Mouse (Mus musculus) heart, embryonic 11.5 days (tissue): ENCODE results near the gene Rad50. TPM values are rescaled to one million over a fixed set of nuclear protein-coding genes. Genes with fewer than 3 reads are reported as not detected.

ENCODE experiments used
- ATAC-seq: fragments of 200-750 bp; cut with Nextera tagmentation; replicated peaks from 2 replicates; pipeline ENCODE4 v1.8.0; 2017; ENCODE audit warnings: moderate library complexity; ENCODE audit not compliant: insufficient number of reproducible peaks, low FRiP score, low TSS enrichment
- H3K27ac ChIP-seq: fragments of 300-500 bp; sonication (generic); 2 replicates; pipeline ENCODE4 v1.5.1; 2014; ENCODE audit warnings: mild to moderate bottlenecking, low read depth, low read length
- H3K27me3 ChIP-seq: fragments of 300-500 bp; sonication (generic); 2 replicates; pipeline ENCODE4 v1.6.1; 2014; ENCODE audit warnings: mild to moderate bottlenecking, low read length, mixed read lengths; ENCODE audit not compliant: control insufficient read depth, insufficient read depth
- H3K36me3 ChIP-seq: fragments of 300-500 bp; sonication (generic); 2 replicates; pipeline ENCODE4 v1.6.1; 2014; ENCODE audit warnings: mild to moderate bottlenecking, low read length, moderate library complexity, mixed read lengths; ENCODE audit not compliant: control insufficient read depth, insufficient read depth
- H3K4me1 ChIP-seq: fragments of 300-500 bp; sonication (generic); 2 replicates; pipeline ENCODE4 v1.6.1; 2014; ENCODE audit warnings: low read length; ENCODE audit not compliant: control insufficient read depth, insufficient read depth
- H3K4me2 ChIP-seq: fragments of 300-500 bp; sonication (generic); 2 replicates; pipeline ENCODE4 v1.6.1; 2014; ENCODE audit warnings: mild to moderate bottlenecking, moderate library complexity
- H3K4me3 ChIP-seq: fragments of 300-500 bp; sonication (generic); 2 replicates; pipeline ENCODE4 v1.5.1; 2014; ENCODE audit warnings: low read depth, low read length
- H3K9ac ChIP-seq: fragments of 300-500 bp; sonication (generic); 2 replicates; pipeline ENCODE4 v1.6.1; 2014; ENCODE audit warnings: mild to moderate bottlenecking, low read depth, low read length, moderate library complexity
- H3K9me3 ChIP-seq: fragments of 300-500 bp; sonication (generic); replicated peaks from 2 replicates; pipeline ENCODE4 v1.6.1; 2016; ENCODE audit warnings: low read length; ENCODE audit not compliant: control insufficient read depth
- WGBS: fragments of 180-500 bp; shearing (Covaris S2); extraction: QIAGEN DNeasy Blood & Tissue Kit; methylation state at CpG from one replicate; pipeline ENCODE4 v1.1.7; 2014; ENCODE audit not compliant: insufficient replicate concordance; 5-methylcytosine and 5-hydroxymethylcytosine counted together
- polyA plus RNA-seq: library from polyadenylated mRNA; unstranded; fragments of >200 nt; fragmentation: Nextera tagmentation; extraction: Ambion mirVana; gene quantifications from 2 replicates; pipeline ENCODE4 v1.2.1, GENCODE M21; 2014

Rad50 gene
- polyA plus RNA-seq, 1 experiment from 2014 or later: 22.4 TPM

DNA sequence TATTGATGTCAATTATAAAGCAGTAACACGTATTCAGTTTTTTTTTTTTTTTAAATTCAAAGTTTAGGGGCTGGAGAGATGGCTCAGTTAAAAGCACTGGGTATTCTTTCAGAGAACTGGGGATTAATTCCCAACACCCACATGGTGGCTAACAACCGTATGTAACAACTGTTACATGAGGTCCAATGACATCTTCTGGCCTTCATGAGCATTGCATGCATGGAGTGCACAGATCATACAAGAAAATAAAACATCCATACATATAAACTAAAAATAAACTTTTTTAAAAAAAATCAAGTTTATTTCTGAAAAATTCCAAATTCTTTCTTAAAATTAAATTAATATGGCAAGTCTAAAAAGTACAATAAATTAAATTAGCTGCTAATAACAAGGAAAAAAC lies 25.4 kb downstream of the Rad50 start:
- Histone ChIP-seq H3K27me3 (no peaks in the 10 kb centered on the region), H3K4me3 (no peak overlapping the region), H3K27ac (no peak overlapping the region), H3K9me3 (no peaks in the 10 kb centered on the region), H3K36me3 (no peaks in the 10 kb centered on the region; the same call in none of the 2 replicates), H3K4me1 (peaks cover 9% of the 10 kb centered on the region), H3K9ac (no peak overlapping the region), H3K4me2 (no peak overlapping the region)
- WGBS: 92% methylated on average over 2 of the region's 2 CpGs
- no peak for ATAC-seq

GRCm38 (mm10) chr11:53680141-53680540 lies 27.0 kb downstream of the Rad50 start:
- Histone ChIP-seq H3K36me3 (no peaks in the 10 kb centered on the region; the same call in none of the 2 replicates), H3K9ac (no peak overlapping the region), H3K4me1 (peaks cover 9% of the 10 kb centered on the region), H3K9me3 (no peaks in the 10 kb centered on the region), H3K27ac (no peak overlapping the region), H3K4me3 (no peak overlapping the region), H3K4me2 (no peak overlapping the region), H3K27me3 (no peaks in the 10 kb centered on the region)
- no peak for ATAC-seq
- 88% methylated on average over 4 of the region's 4 CpGs for WGBS

GRCm38 (mm10) chr11:53671414-53671813 lies 35.7 kb downstream of the Rad50 start:
- Histone ChIP-seq H3K4me1 (no peaks in the 10 kb centered on the region), H3K27me3 (no peaks in the 10 kb centered on the region), H3K4me3 (no peak overlapping the region), H3K4me2 (no peak overlapping the region), H3K9me3 (no peaks in the 10 kb centered on the region), H3K9ac (no peak overlapping the region), H3K27ac (no peak overlapping the region), H3K36me3 (peaks cover 21% of the 10 kb centered on the region)
- WGBS: 92% methylated on average over 4 of the region's 4 CpGs
- no peak for ATAC-seq

DNA sequence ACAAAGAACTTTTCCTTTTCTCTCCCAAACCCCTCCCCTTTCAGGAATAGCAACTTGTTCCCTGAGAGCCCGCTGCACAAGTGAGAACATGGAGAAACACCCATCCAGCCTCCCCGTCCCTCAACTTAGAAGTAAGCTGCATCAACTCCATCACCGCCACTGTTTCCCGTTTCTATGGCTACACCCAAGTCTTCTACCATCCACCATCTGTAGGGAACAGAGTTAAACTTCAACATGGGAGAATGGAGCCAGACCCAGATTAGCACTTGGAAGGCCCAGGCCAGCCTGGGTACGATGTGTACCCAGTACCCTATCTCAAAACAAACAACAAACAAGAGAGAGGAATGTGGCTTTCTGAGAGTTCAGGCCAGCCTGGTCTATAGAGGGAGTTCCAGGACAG lies 43.0 kb downstream of the Rad50 start:
- no peaks in the 10 kb centered on the region for H3K27me3 ChIP-seq
- no peak overlapping the region for H3K27ac ChIP-seq
- no peak overlapping the region for H3K9ac ChIP-seq
- WGBS: 74% methylated on average over 5 of the region's 5 CpGs
- no peak for ATAC-seq
- no peaks in the 10 kb centered on the region for H3K9me3 ChIP-seq
- H3K4me1 ChIP-seq: peaks cover 8% of the 10 kb centered on the region
- H3K4me2 ChIP-seq: no peak overlapping the region
- no peak overlapping the region for H3K4me3 ChIP-seq
- H3K36me3 ChIP-seq: peaks cover 15% of the 10 kb centered on the region

DNA sequence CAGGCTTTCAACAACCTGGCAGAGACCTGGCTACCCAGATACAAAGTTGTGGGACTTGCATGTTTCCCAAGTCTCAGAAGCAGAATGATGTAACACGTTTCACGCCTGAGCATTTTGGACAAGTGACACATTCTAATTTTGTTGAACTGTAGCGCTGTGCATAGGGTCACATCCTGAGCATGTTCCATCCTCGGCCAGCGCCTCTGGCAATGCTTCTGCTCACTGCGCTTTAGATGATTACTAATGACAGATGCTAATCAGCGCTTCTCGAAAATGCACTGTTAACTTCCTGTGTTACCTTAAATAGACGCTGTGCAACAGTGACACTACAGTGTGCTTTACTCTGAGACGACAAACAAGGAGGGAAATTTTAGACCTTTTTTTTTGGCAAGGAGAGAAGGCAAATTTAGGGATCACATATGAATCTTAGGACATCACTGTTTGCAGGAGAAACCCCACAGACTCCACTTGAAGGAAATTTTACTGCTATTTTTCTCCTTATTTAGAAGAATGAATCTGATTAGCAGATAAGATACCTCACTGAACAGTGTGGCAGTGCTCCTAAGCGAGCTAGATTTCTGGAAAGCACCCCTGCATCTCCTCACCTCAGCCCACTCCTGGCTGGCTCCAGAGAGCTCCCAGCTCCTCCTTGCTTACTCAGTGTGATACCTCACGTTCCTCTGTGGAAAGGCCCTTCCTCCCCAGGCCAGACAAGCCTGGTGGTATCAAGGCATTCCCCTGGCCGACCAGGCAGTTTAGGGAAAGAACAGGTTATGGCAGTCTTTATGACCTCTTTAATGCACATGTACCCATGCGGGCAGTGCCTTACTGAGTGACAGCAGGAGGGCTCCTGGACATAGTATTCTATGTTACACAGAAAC lies 44.1 kb downstream of the Rad50 start:
- no peak for ATAC-seq
- H3K27ac ChIP-seq: no peak overlapping the region
- H3K4me2 ChIP-seq: peak overlapping the region; percentile 8; the same call in 1 of the 2 replicates
- peaks cover 8% of the 10 kb centered on the region for H3K4me1 ChIP-seq
- peaks cover 9% of the 10 kb centered on the region for H3K36me3 ChIP-seq
- no peaks in the 10 kb centered on the region for H3K27me3 ChIP-seq
- no peak overlapping the region for H3K4me3 ChIP-seq
- 53% methylated on average over 14 of the region's 14 CpGs for WGBS
- H3K9me3 ChIP-seq: no peaks in the 10 kb centered on the region
- H3K9ac ChIP-seq: no peak overlapping the region

DNA sequence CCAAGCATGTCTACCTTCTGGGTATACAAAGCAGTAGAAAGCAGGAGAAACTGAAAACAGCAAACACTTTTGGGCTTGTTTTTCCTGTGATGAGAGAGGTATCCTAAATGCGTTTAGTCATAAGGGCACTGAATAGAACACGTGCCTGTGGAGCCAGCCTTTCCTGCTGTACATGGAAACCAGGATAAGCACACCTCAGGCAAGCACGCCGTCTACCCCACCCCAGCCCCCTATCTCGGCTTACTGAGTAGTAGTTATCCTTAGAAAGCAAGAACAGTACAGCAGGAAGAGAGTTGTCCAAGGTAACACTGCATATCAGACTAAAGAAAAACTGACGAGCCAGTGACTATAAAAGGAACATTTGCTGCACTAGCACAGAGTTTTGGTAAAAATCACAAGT lies 49.3 kb downstream of the Rad50 start:
- no peaks in the 10 kb centered on the region for H3K9me3 ChIP-seq
- no peaks in the 10 kb centered on the region for H3K27me3 ChIP-seq
- H3K4me1 ChIP-seq: peaks cover 17% of the 10 kb centered on the region
- ATAC-seq: no peak
- H3K9ac ChIP-seq: no peak overlapping the region
- 56% methylated on average over 6 of the region's 6 CpGs for WGBS
- no peak overlapping the region for H3K27ac ChIP-seq
- H3K36me3 ChIP-seq: 0 out of 2 replicates have a peak, but pooled peaks cover 6% of the 10 kb centered on the region
- H3K4me2 ChIP-seq: no peak overlapping the region
- H3K4me3 ChIP-seq: no peak overlapping the region

- no peak overlapping the region for H3K4me2 ChIP-seq
- WGBS: 75% methylated on average over 8 of the region's 8 CpGs
- no peaks in the 10 kb centered on the region for H3K9me3 ChIP-seq
- no peak for ATAC-seq
- no peaks in the 10 kb centered on the region for H3K27me3 ChIP-seq
- peaks cover 16% of the 10 kb centered on the region for H3K4me1 ChIP-seq
- 0 out of 2 replicates have a peak, but pooled peaks cover 6% of the 10 kb centered on the region for H3K36me3 ChIP-seq
- no peak overlapping the region for H3K27ac ChIP-seq
- no peak overlapping the region for H3K4me3 ChIP-seq
- H3K9ac ChIP-seq: no peak overlapping the region
Observed at GRCm38 (mm10) chr11:53657381-53657780, 49.7 kb downstream of the Rad50 start.

- Histone ChIP-seq H3K9me3 (no peaks in the 10 kb centered on the region), H3K4me1 (peaks cover 16% of the 10 kb centered on the region), H3K36me3 (peaks cover 9% of the 10 kb centered on the region; the same call in 1 of the 2 replicates), H3K27me3 (no peaks in the 10 kb centered on the region), H3K4me2 (no peak overlapping the region), H3K27ac (no peak overlapping the region), H3K9ac (no peak overlapping the region), H3K4me3 (no peak overlapping the region)
- 57% methylated on average over 9 of the region's 9 CpGs for WGBS
- ATAC-seq: no peak
Observed at GRCm38 (mm10) chr11:53656558-53657202, 50.4 kb downstream of the Rad50 start.
